Mouse (Mus musculus) intestine, embryonic 15.5 days (tissue): ENCODE measurements at regions not wholly inside any gene's neighbourhood (a gene's known extent, or its start where the extent isn't known, plus 50 kb on each side); places are given as distances from the start of the nearest gene placed in this dataset.
A peak's percentile ranks its signal among the peaks of the same experiment; 100 is the strongest.

ENCODE experiments used
- ATAC-seq: fragments of 200-750 bp; cut with Nextera tagmentation; 2 replicates; pipeline ENCODE4 v1.8.0; 2017; ENCODE audit warnings: moderate TSS enrichment, moderate library complexity
- H3K27ac ChIP-seq: fragments of 300-500 bp; sonication (generic); 2 replicates; pipeline ENCODE4 v1.5.1; 2015; ENCODE audit warnings: mild to moderate bottlenecking, inconsistent platforms
- H3K27me3 ChIP-seq: fragments of 300-500 bp; sonication (generic); replicated peaks from 2 replicates; pipeline ENCODE4 v1.6.1; 2015; ENCODE audit warnings: inconsistent platforms
- H3K36me3 ChIP-seq: fragments of 300-500 bp; sonication (generic); 2 replicates; pipeline ENCODE4 v1.6.1; 2015; ENCODE audit warnings: inconsistent platforms
- H3K4me1 ChIP-seq: fragments of 300-500 bp; sonication (generic); replicated peaks from 2 replicates; pipeline ENCODE4 v1.6.1; 2015; ENCODE audit warnings: inconsistent platforms
- H3K4me2 ChIP-seq: fragments of 300-500 bp; sonication (generic); replicated peaks from 2 replicates; pipeline ENCODE4 v1.6.1; 2015; ENCODE audit warnings: mild to moderate bottlenecking, inconsistent platforms
- H3K4me3 ChIP-seq: fragments of 300-500 bp; sonication (generic); replicated peaks from 2 replicates; pipeline ENCODE4 v1.5.1; 2015; ENCODE audit warnings: inconsistent platforms
- H3K9ac ChIP-seq: fragments of 300-500 bp; sonication (generic); 2 replicates; pipeline ENCODE4 v1.6.1; 2015; ENCODE audit warnings: inconsistent platforms
- H3K9me3 ChIP-seq: fragments of 300-500 bp; sonication (generic); 2 replicates; pipeline ENCODE4 v1.6.1; 2016; ENCODE audit warnings: inconsistent platforms
- WGBS: fragments of 180-500 bp; shearing (Covaris S2); methylation state at CpG from one replicate; pipeline ENCODE4 v1.1.7; 2015; 5-methylcytosine and 5-hydroxymethylcytosine counted together

DNA sequence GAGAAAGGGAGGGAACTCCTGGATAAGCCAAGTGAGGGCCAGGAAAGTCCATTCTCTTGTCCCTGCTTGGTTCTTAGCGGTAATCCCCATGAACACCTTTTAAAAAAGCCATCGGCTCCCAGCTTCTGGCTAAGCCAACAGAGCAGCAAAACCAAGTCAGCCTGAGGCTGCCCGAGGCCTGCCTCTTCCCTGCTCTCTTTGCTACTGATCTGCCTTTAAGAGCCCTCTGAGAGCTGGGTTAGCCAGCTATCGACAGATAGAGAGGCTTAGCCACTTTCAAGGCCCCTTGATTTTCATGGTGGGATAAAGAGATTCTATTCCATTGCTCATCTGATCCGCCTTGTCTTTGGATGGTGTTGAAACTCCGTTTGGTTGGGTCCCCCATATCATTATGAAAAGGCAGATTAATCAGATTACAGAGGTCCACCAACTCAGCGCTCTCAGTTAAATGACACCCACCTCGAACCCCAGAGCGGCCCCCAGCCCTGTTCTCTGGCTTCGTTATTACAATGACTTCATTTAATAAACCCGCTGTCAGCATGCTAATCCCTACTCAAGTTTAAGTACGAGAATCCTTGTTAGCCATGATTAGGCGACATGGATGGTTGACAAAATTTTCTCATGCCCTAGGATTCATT, 66.1 kb downstream of the Slc4a3 start:
- Histone ChIP-seq H3K9ac (no peak overlapping the region), H3K9me3 (no peaks in the 10 kb centered on the region), H3K27ac (no peak overlapping the region), H3K27me3 (no peaks in the 10 kb centered on the region), H3K36me3 (no peaks in the 10 kb centered on the region), H3K4me3 (no peak overlapping the region), H3K4me2 (no peak overlapping the region), H3K4me1 (no peaks in the 10 kb centered on the region)
- 85% methylated on average over 13 of the region's 13 CpGs for WGBS
- no peak for ATAC-seq

DNA sequence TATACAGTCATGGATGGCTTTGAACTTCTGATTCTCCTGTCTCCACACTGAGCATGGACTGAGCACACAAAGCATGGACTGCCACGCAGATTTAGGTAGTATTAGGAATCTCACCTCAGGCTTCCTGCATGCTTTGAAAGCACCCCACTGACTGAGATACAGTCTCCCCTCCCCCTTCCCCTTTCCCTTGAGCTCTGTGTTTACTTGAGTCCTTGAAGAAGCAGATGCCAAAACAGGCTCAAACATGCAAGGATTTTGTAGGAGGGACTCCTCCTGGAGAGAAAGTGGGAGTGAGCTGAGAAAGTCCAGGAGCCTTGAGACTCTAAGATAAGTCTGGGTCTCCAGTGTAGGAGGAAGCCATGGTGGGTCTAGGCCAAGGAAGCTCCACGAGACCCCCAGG, 67.1 kb downstream of the Slc4a3 start:
- Histone ChIP-seq H3K4me1 (no peaks in the 10 kb centered on the region), H3K4me3 (no peak overlapping the region), H3K4me2 (no peak overlapping the region), H3K36me3 (no peaks in the 10 kb centered on the region), H3K27ac (no peak overlapping the region), H3K9ac (no peak overlapping the region), H3K9me3 (no peaks in the 10 kb centered on the region), H3K27me3 (no peaks in the 10 kb centered on the region)
- 38% methylated on average over 2 of the region's 2 CpGs for WGBS
- no peak for ATAC-seq

GRCm38 (mm10) chr1:75616971-75617370, 70.9 kb downstream of the Slc4a3 start:
- Histone ChIP-seq H3K4me3 (no peak overlapping the region), H3K27me3 (no peaks in the 10 kb centered on the region), H3K9ac (no peak overlapping the region), H3K4me1 (no peaks in the 10 kb centered on the region), H3K36me3 (no peaks in the 10 kb centered on the region), H3K9me3 (no peaks in the 10 kb centered on the region), H3K27ac (no peak overlapping the region), H3K4me2 (no peak overlapping the region)
- no peak for ATAC-seq
- 84% methylated on average over 2 of the region's 2 CpGs for WGBS

DNA sequence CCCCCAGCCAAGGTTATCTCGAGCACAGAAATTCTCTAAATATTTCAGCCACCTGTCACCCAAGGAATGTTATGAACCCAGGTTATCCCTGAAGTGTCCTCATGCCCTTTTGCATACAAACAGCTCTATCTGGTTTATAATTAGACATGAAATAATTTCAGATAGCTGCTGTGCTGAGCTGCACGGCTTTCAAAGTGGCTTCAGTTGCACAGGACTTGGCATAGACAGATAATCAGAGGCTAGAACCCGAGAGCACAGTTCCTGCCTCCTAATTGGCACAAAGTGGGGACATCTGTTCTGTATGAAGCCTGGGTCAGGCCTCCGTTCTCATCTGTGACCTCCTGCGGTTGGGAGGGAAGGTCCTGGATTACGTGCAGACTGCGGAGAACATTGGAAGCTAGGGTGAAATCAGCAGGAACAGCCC, 72.3 kb downstream of the Slc4a3 start:
- no peak overlapping the region for H3K27ac ChIP-seq
- H3K4me1 ChIP-seq, result no peaks in the 10 kb centered on the region
- H3K4me2 ChIP-seq, result no peak overlapping the region
- H3K9ac ChIP-seq, result no peak overlapping the region
- no peaks in the 10 kb centered on the region for H3K27me3 ChIP-seq
- no peaks in the 10 kb centered on the region for H3K36me3 ChIP-seq
- ATAC-seq, result no peak
- H3K4me3 ChIP-seq, result no peak overlapping the region
- H3K9me3 ChIP-seq, result no peaks in the 10 kb centered on the region
- WGBS, result 52% methylated on average over 7 of the region's 7 CpGs

DNA sequence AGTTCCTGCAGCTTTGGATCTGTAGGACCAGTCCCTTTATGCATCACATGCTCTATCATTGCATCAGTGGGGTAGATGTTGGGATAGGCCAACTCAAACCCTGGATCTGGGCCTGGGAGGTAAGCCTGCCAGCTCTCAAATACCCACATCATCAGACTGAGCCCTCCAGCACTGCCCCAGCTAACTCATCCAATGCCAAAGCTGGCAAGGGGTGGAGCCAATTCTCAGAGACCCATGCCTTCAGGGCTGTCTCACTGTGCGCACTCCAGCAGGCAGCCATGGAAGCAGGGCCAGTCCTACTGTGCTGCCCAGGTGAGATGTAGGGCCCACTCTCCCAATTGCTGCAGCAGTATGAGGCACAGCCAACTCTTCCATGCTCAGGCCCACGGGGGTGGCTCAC, 84.2 kb downstream of the Slc4a3 start:
- no peak for ATAC-seq
- H3K4me3 ChIP-seq, result no peak overlapping the region
- no peaks in the 10 kb centered on the region for H3K36me3 ChIP-seq
- H3K27ac ChIP-seq, result no peak overlapping the region
- no peak overlapping the region for H3K9ac ChIP-seq
- H3K4me2 ChIP-seq, result no peak overlapping the region
- H3K27me3 ChIP-seq, result no peaks in the 10 kb centered on the region
- H3K9me3 ChIP-seq, result no peaks in the 10 kb centered on the region
- WGBS, result 90% methylated on average over 2 of the region's 2 CpGs
- no peaks in the 10 kb centered on the region for H3K4me1 ChIP-seq

- no peak for ATAC-seq
- 57% methylated on average over 1 of the region's 1 CpGs for WGBS
- no peaks in the 10 kb centered on the region for H3K9me3 ChIP-seq
- H3K27ac ChIP-seq, result no peak overlapping the region
- H3K4me1 ChIP-seq, result no peaks in the 10 kb centered on the region
- H3K4me2 ChIP-seq, result no peak overlapping the region
- H3K9ac ChIP-seq, result no peak overlapping the region
- H3K27me3 ChIP-seq, result no peaks in the 10 kb centered on the region
- no peaks in the 10 kb centered on the region for H3K36me3 ChIP-seq
- no peak overlapping the region for H3K4me3 ChIP-seq
Observed at GRCm38 (mm10) chr1:75631729-75632128, 85.7 kb downstream of the Slc4a3 start.

- H3K4me3 ChIP-seq, result no peak overlapping the region
- no peak overlapping the region for H3K27ac ChIP-seq
- no peak overlapping the region for H3K4me2 ChIP-seq
- no peaks in the 10 kb centered on the region for H3K27me3 ChIP-seq
- H3K36me3 ChIP-seq, result no peaks in the 10 kb centered on the region
- no peak overlapping the region for H3K9ac ChIP-seq
- no peaks in the 10 kb centered on the region for H3K9me3 ChIP-seq
- ATAC-seq, result no peak
- H3K4me1 ChIP-seq, result no peaks in the 10 kb centered on the region
- 79% methylated on average over 4 of the region's 4 CpGs for WGBS
Observed at GRCm38 (mm10) chr1:75635591-75635990, 89.5 kb downstream of the Slc4a3 start.

- 76% methylated on average over 8 of the region's 8 CpGs for WGBS
- no peaks in the 10 kb centered on the region for H3K4me1 ChIP-seq
- H3K27ac ChIP-seq, result no peak overlapping the region
- no peak overlapping the region for H3K4me2 ChIP-seq
- ATAC-seq, result no peak
- H3K9me3 ChIP-seq, result no peaks in the 10 kb centered on the region
- H3K4me3 ChIP-seq, result no peak overlapping the region
- no peaks in the 10 kb centered on the region for H3K36me3 ChIP-seq
- H3K9ac ChIP-seq, result no peak overlapping the region
- H3K27me3 ChIP-seq, result no peaks in the 10 kb centered on the region
Observed at GRCm38 (mm10) chr1:75639031-75640001, 93.2 kb downstream of the Slc4a3 start.

GRCm38 (mm10) chr1:75642496-75642895, 96.4 kb downstream of the Slc4a3 start:
- H3K27me3 ChIP-seq, result no peaks in the 10 kb centered on the region
- H3K4me3 ChIP-seq, result no peak overlapping the region
- no peak overlapping the region for H3K9ac ChIP-seq
- H3K27ac ChIP-seq, result no peak overlapping the region
- no peak overlapping the region for H3K4me2 ChIP-seq
- H3K4me1 ChIP-seq, result no peaks in the 10 kb centered on the region
- 63% methylated on average over 3 of the region's 3 CpGs for WGBS
- no peaks in the 10 kb centered on the region for H3K36me3 ChIP-seq
- H3K9me3 ChIP-seq, result no peaks in the 10 kb centered on the region
- ATAC-seq, result no peak

GRCm38 (mm10) chr1:75652547-75652946, 106.5 kb downstream of the Slc4a3 start:
- Histone ChIP-seq H3K36me3 (no peaks in the 10 kb centered on the region), H3K27me3 (no peaks in the 10 kb centered on the region), H3K27ac (no peak overlapping the region), H3K9ac (no peak overlapping the region), H3K9me3 (no peaks in the 10 kb centered on the region), H3K4me2 (no peak overlapping the region), H3K4me1 (0 out of 2 replicates have a peak, but pooled peaks cover 3% of the 10 kb centered on the region), H3K4me3 (no peak overlapping the region)
- ATAC-seq, result no peak
- 12% methylated on average over 10 of the region's 10 CpGs for WGBS

DNA sequence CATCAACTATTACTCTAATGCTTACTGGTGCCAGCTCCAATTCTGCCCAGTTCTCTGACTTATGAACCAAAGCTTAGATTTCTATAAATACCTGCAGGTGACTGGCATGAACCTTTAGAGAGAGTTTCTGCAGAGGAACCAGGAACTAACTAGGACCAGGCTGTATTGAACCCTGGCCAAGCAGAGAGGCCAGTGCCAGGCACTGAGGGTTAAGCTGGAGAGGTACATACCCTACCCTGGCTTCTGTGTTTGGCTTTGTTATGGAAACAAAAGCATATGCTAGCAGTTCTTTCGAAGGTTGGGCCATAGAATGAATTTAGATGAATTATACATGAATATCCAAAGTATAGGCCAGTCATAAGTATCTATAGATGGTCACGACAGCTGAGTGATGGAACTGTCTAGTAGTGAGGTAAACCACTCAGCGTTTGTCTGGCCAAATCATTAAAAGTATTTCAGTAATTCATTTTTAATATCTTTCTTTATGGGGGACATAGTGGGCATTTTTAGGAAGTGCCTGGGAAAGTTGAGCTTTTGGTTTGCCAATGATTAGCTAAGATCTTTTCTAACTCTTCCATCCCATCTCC, 107.0 kb downstream of the Slc4a3 start:
- H3K4me1 ChIP-seq, result 0 out of 2 replicates have a peak, but pooled peaks cover 3% of the 10 kb centered on the region
- no peak for ATAC-seq
- H3K4me3 ChIP-seq, result no peak overlapping the region
- H3K27me3 ChIP-seq, result no peaks in the 10 kb centered on the region
- 61% methylated on average over 3 of the region's 3 CpGs for WGBS
- H3K36me3 ChIP-seq, result no peaks in the 10 kb centered on the region
- no peak overlapping the region; the same call in 1 of the 2 replicates for H3K9ac ChIP-seq
- H3K9me3 ChIP-seq, result no peaks in the 10 kb centered on the region
- H3K4me2 ChIP-seq, result no peak overlapping the region; the same call in 1 of the 2 replicates
- no peak overlapping the region for H3K27ac ChIP-seq

- no peaks in the 10 kb centered on the region for H3K36me3 ChIP-seq
- H3K27me3 ChIP-seq, result no peaks in the 10 kb centered on the region
- 4% methylated on average over 9 of the region's 9 CpGs for WGBS
- no peak overlapping the region for H3K4me3 ChIP-seq
- no peaks in the 10 kb centered on the region for H3K9me3 ChIP-seq
- H3K4me1 ChIP-seq, result 0 out of 2 replicates have a peak, but pooled peaks cover 3% of the 10 kb centered on the region
- H3K4me2 ChIP-seq, result peak overlapping the region; percentile 51
- no peak for ATAC-seq
- H3K27ac ChIP-seq, result no peak overlapping the region
- no peak overlapping the region for H3K9ac ChIP-seq
Observed at GRCm38 (mm10) chr1:75653671-75654076, 107.6 kb downstream of the Slc4a3 start.
